Mouse (Mus musculus): ENCODE results near the gene Mios. TPM values are rescaled to one million over a fixed set of nuclear protein-coding genes. Genes with fewer than 3 reads are reported as not detected.

The Mios gene
- total RNA-seq (2021), result 10 to 100 TPM; 13.8 to 17.1 TPM
- 1.5 and 2.5 TPM in 2 replicates for polyA plus RNA-seq (2012; rRNA removed)
- long read RNA-seq, transcript Mios-201 (12 exons, 3,710 nt), result major isoform, 20 of 25 reads
- long read RNA-seq, partial matches to known transcripts, result 3 of 25 reads
- long read RNA-seq, other reads (novel, unspliced or antisense), result 2 of 25 reads

GRCm38 (mm10) chr6:8209047-8209865, at the start of gene Mios:
TSS of gene Mios (plus strand) at chr6:8209222.
- DNase-seq, result peak; percentile 95

- DNase-seq, result no peak
Observed at GRCm38 (mm10) chr6:8160001-8160400, 49.0 kb upstream of the Mios start.

GRCm38 (mm10) chr6:8164741-8165140, 44.3 kb upstream of the Mios start:
- no peak for DNase-seq

- DNase-seq, result no peak
Observed at GRCm38 (mm10) chr6:8172101-8172500, 36.9 kb upstream of the Mios start.

GRCm38 (mm10) chr6:8174062-8174461, 35.0 kb upstream of the Mios start:
- DNase-seq, result peak; percentile 2

GRCm38 (mm10) chr6:8175346-8175745, 33.7 kb upstream of the Mios start:
- DNase-seq, result no peak

GRCm38 (mm10) chr6:8176116-8176515, 32.9 kb upstream of the Mios start:
- DNase-seq, result no peak

- DNase-seq, result no peak
Observed at GRCm38 (mm10) chr6:8178397-8178941, 30.6 kb upstream of the Mios start.

GRCm38 (mm10) chr6:8188599-8189233, 20.3 kb upstream of the Mios start:
- DNase-seq, result no peak

GRCm38 (mm10) chr6:8189917-8190316, 19.1 kb upstream of the Mios start:
- DNase-seq, result no peak

- no peak for DNase-seq
Observed at GRCm38 (mm10) chr6:8192517-8192916, 16.5 kb upstream of the Mios start, which contains the start of gene Col28a1. TSS of gene Col28a1 (minus strand) at chr6:8192617.

- no peak for DNase-seq
Observed at GRCm38 (mm10) chr6:8209866-8210186, 804 bp downstream of the Mios start.

- no peak for DNase-seq
Observed at GRCm38 (mm10) chr6:8210661-8211060, 1.6 kb downstream of the Mios start.

- no peak for DNase-seq
Observed at GRCm38 (mm10) chr6:8227035-8227434, 18.0 kb downstream of the Mios start.

- DNase-seq, result no peak
Observed at GRCm38 (mm10) chr6:8228596-8228995, 19.6 kb downstream of the Mios start.

GRCm38 (mm10) chr6:8258316-8258715, 49.3 kb downstream of the Mios start:
- DNase-seq, result no peak

- peak; percentile 98 for DNase-seq
Observed at GRCm38 (mm10) chr6:8259004-8259666, 50.1 kb downstream of the Mios start, which contains the start of the genes Rpa3, Umad1 and Gm45062. TSS of gene Rpa3 (minus strand) at chr6:8259173. TSS of gene Umad1 (plus strand) at chr6:8259288. TSS of gene Gm45062 (plus strand) at chr6:8259450.

GRCm38 (mm10) chr6:8259667-8260044, 50.6 kb downstream of the Mios start:
- DNase-seq, result no peak

- no peak for DNase-seq
Observed at GRCm38 (mm10) chr6:8271047-8271446, 62.0 kb downstream of the Mios start.

- peak; percentile 65 for DNase-seq
Observed at GRCm38 (mm10) chr6:8274387-8275054, 65.5 kb downstream of the Mios start.

- peak; percentile 61 for DNase-seq
Observed at GRCm38 (mm10) chr6:8275098-8275497, 66.1 kb downstream of the Mios start.

- no peak for DNase-seq
Observed at GRCm38 (mm10) chr6:8276431-8276830, 67.4 kb downstream of the Mios start.

All from adrenal gland, adult 2 months (tissue).